Mouse (Mus musculus) myocyte (in vitro differentiated cells): ENCODE measurements around the gene Slc27a1. TPM values are rescaled to one million over a fixed set of nuclear protein-coding genes. Genes with fewer than 3 reads are reported as not detected.

Experiments
- H3K27me3 ChIP-seq: one replicate; pipeline ENCODE4 v1.6.1; 2011; ENCODE audit not compliant: control insufficient read depth, insufficient read depth, insufficient read length
- H3K36me3 ChIP-seq: one replicate; pipeline ENCODE4 v1.6.1; 2011; ENCODE audit not compliant: control insufficient read depth, insufficient read depth
- H3K4me2 ChIP-seq: one replicate; pipeline ENCODE4 v1.6.1; 2011; ENCODE audit warnings: low read depth, control low read depth
- H3K4me3 ChIP-seq: one replicate; pipeline ENCODE4 v1.5.1; 2011; ENCODE audit warnings: mild to moderate bottlenecking, control low read depth, moderate library complexity
- H3K79me2 ChIP-seq: one replicate; pipeline ENCODE4 v1.6.1; 2011; ENCODE audit not compliant: control insufficient read depth, insufficient read depth
- H3ac ChIP-seq: one replicate; pipeline ENCODE4 v1.6.1; 2011; ENCODE audit not compliant: control insufficient read depth, insufficient read length
- CEBPB ChIP-seq: IDR thresholded peaks from 2 replicates; pipeline ENCODE4 v1.6.1; 2011; ENCODE audit warnings: mild to moderate bottlenecking, moderate library complexity; ENCODE audit not compliant: poor library complexity, insufficient read depth, severe bottlenecking
- E2F4 ChIP-seq: IDR thresholded peaks from one replicate; pipeline ENCODE4 v1.6.1; 2011; ENCODE audit warnings: mild to moderate bottlenecking, control low read depth, moderate library complexity; ENCODE audit not compliant: insufficient read depth
- MAX ChIP-seq: IDR thresholded peaks from one replicate; pipeline ENCODE4 v1.6.1; 2011; ENCODE audit warnings: low read depth, mild to moderate bottlenecking, control low read depth
- MYOD1 ChIP-seq, 3 experiments: IDR thresholded peaks; one replicate each; pipeline ENCODE4 v1.6.1; 2011; ENCODE audit warnings: control low read depth in 2 of 3, low read depth in 2 of 3, mild to moderate bottlenecking in 2 of 3, moderate library complexity in 1 of 3; ENCODE audit not compliant: insufficient read length in 2 of 3, control insufficient read depth in 1 of 3
- MYOG ChIP-seq, 3 experiments: IDR thresholded peaks; one replicate each; pipeline ENCODE4 v1.6.1; 2011; ENCODE audit warnings: control low read depth in 2 of 3, low read depth in 2 of 3, mild to moderate bottlenecking in 2 of 3; ENCODE audit not compliant: insufficient read length in 2 of 3, control insufficient read depth in 1 of 3, insufficient read depth in 1 of 3
- POLR2A ChIP-seq: IDR thresholded peaks from one replicate; pipeline ENCODE4 v1.6.1; 2011; ENCODE audit warnings: low read depth, mild to moderate bottlenecking, control low read depth, moderate library complexity; ENCODE audit not compliant: insufficient read length
- POLR2AphosphoS2 ChIP-seq: IDR thresholded peaks from one replicate; pipeline ENCODE4 v1.6.1; 2011; ENCODE audit warnings: low read depth, control low read depth; ENCODE audit not compliant: insufficient read length
- REST ChIP-seq: IDR thresholded peaks from one replicate; pipeline ENCODE4 v1.6.1; 2011; ENCODE audit warnings: mild to moderate bottlenecking, control low read depth, moderate library complexity; ENCODE audit not compliant: insufficient read depth, insufficient read length
- SRF ChIP-seq: IDR thresholded peaks from one replicate; pipeline ENCODE4 v1.6.1; 2011; ENCODE audit warnings: low read depth; ENCODE audit not compliant: control insufficient read depth, insufficient read length
- TCF12 ChIP-seq: IDR thresholded peaks from one replicate; pipeline ENCODE4 v1.6.1; 2011; ENCODE audit warnings: mild to moderate bottlenecking, control low read depth; ENCODE audit not compliant: poor library complexity, insufficient read depth, severe bottlenecking
- TCF3 ChIP-seq: IDR thresholded peaks from one replicate; pipeline ENCODE4 v1.6.1; 2011; ENCODE audit warnings: low read depth, control low read depth; ENCODE audit not compliant: insufficient read length
- USF1 ChIP-seq: IDR thresholded peaks from one replicate; pipeline ENCODE4 v1.6.1; 2011; ENCODE audit warnings: low read depth, mild to moderate bottlenecking, control low read depth, moderate library complexity
- polyA plus RNA-seq: library from polyadenylated mRNA; unstranded; fragments of >200 nt; fragmentation: generic; extraction: Trizol; gene quantifications from one replicate; pipeline ENCODE4 v1.2.1, GENCODE M21; 2012; ENCODE audit warnings: missing spikeins

Gene Slc27a1
- polyA plus RNA-seq, 1 experiment = 33.9 TPM

- Histone ChIP-seq H3K27me3 (peaks cover 12% of the 10 kb centered on the region), H3K36me3 (no peaks in the 10 kb centered on the region), H3K4me3 (no peak overlapping the region), H3K4me2 (no peak overlapping the region), H3ac (no peak overlapping the region), H3K79me2 (no peaks in the 10 kb centered on the region)
- TF ChIP-seq MAX (no peak), TCF12 (no peak), E2F4 (no peak), POLR2AphosphoS2 (no peak), USF1 (no peak), REST (no peak), MYOG (IDR thresholded peaks at IDR 0.05; ENCODE audit: control insufficient read depth in 1 of 3, insufficient read depth in 1 of 3, insufficient read length in 2 of 3, low read depth in 2 of 3) (no peak), SRF (no peak), CEBPB (no peak)
Measured at GRCm38 (mm10) chr8:71561401-71561800, 7.3 kb upstream of the Slc27a1 start.

- H3K79me2 ChIP-seq = no peaks in the 10 kb centered on the region
- no peak overlapping the region for H3ac ChIP-seq
- H3K4me3 ChIP-seq = no peak overlapping the region
- peak overlapping the region; percentile 55 for H3K4me2 ChIP-seq
- TF ChIP-seq USF1 (no peak), TCF3 (no peak), MYOD1 (IDR thresholded peaks at IDR 0.05; ENCODE audit: control insufficient read depth in 1 of 3, insufficient read length in 2 of 3, low read depth in 2 of 3) (peak in 1 of 3 experiments; percentile 50), POLR2AphosphoS2 (no peak)
- no peaks in the 10 kb centered on the region for H3K36me3 ChIP-seq
- H3K27me3 ChIP-seq = peaks cover 10% of the 10 kb centered on the region
Measured at GRCm38 (mm10) chr8:71562751-71563150, 5.9 kb upstream of the Slc27a1 start.

GRCm38 (mm10) chr8:71563992-71564391, 4.7 kb upstream of the Slc27a1 start:
- no peak overlapping the region for H3ac ChIP-seq
- H3K4me2 ChIP-seq = no peak overlapping the region
- no peaks in the 10 kb centered on the region for H3K36me3 ChIP-seq
- no peaks in the 10 kb centered on the region for H3K79me2 ChIP-seq
- H3K27me3 ChIP-seq = no peaks in the 10 kb centered on the region
- no peak overlapping the region for H3K4me3 ChIP-seq
- TF ChIP-seq POLR2AphosphoS2 (no peak), MYOD1 (IDR thresholded peaks at IDR 0.05; ENCODE audit: control insufficient read depth in 1 of 3, insufficient read length in 2 of 3, low read depth in 2 of 3) (no peak), SRF (no peak), TCF3 (no peak), MAX (no peak), REST (no peak), POLR2A (no peak), TCF12 (no peak), CEBPB (no peak), MYOG (IDR thresholded peaks at IDR 0.05; ENCODE audit: control insufficient read depth in 1 of 3, insufficient read depth in 1 of 3, insufficient read length in 2 of 3, low read depth in 2 of 3) (no peak), E2F4 (no peak), USF1 (no peak)

GRCm38 (mm10) chr8:71566501-71566900, 2.2 kb upstream of the Slc27a1 start, which contains the start of gene Nxnl1:
Nxnl1 (minus strand) TSS chr8:71566601.
- TF ChIP-seq POLR2A (no peak), MYOG (IDR thresholded peaks at IDR 0.05; ENCODE audit: control insufficient read depth in 1 of 3, insufficient read depth in 1 of 3, insufficient read length in 2 of 3, low read depth in 2 of 3) (no peak), SRF (no peak), TCF12 (no peak), CEBPB (no peak), E2F4 (no peak), POLR2AphosphoS2 (no peak), USF1 (no peak), TCF3 (no peak), MYOD1 (IDR thresholded peaks at IDR 0.05; ENCODE audit: control insufficient read depth in 1 of 3, insufficient read length in 2 of 3, low read depth in 2 of 3) (no peak), MAX (no peak), REST (no peak)
- H3ac ChIP-seq = no peak within 1 kb of the TSS
- H3K4me3 ChIP-seq = no peak within 1 kb of the TSS
- no peaks in the 10 kb centered on the region for H3K27me3 ChIP-seq
- no peaks in the 10 kb centered on the region for H3K79me2 ChIP-seq
- no peak within 1 kb of the TSS for H3K4me2 ChIP-seq
- H3K36me3 ChIP-seq = no peaks in the 10 kb centered on the region

GRCm38 (mm10) chr8:71567587-71567986, 1.1 kb upstream of the Slc27a1 start:
- H3K4me2 ChIP-seq = no peak overlapping the region
- H3K27me3 ChIP-seq = no peaks in the 10 kb centered on the region
- H3K36me3 ChIP-seq = no peaks in the 10 kb centered on the region
- no peak overlapping the region for H3K4me3 ChIP-seq
- H3K79me2 ChIP-seq = no peaks in the 10 kb centered on the region
- TF ChIP-seq SRF = no peak
- no peak for TF ChIP-seq MYOG (IDR thresholded peaks at IDR 0.05; ENCODE audit: control insufficient read depth in 1 of 3, insufficient read depth in 1 of 3, insufficient read length in 2 of 3, low read depth in 2 of 3)
- TF ChIP-seq POLR2A = no peak
- no peak for TF ChIP-seq REST
- TF ChIP-seq TCF3 = no peak
- TF ChIP-seq MAX = no peak
- no peak for TF ChIP-seq USF1
- no peak for TF ChIP-seq CEBPB
- no peak for TF ChIP-seq POLR2AphosphoS2
- no peak for TF ChIP-seq E2F4
- no peak for TF ChIP-seq TCF12
- no peak for TF ChIP-seq MYOD1 (IDR thresholded peaks at IDR 0.05; ENCODE audit: control insufficient read depth in 1 of 3, insufficient read length in 2 of 3, low read depth in 2 of 3)
- H3ac ChIP-seq = no peak overlapping the region
